8 mouse cellular contexts compared by ENCODE assay signal in genomic region chr11:96789990-96790389, GRCm38 (mm10). TPM values are rescaled to one million over a fixed set of nuclear protein-coding genes. Genes with fewer than 3 reads are reported as not detected.
DNase-seq lines count a peak whose midpoint lies in the region; ATAC-seq and TF ChIP-seq lines count a peak whose summit lies in the region.

No protein-coding gene starts in this region.

- H3K9me3 ChIP-seq in E14TG2a.4 (ENCODE audit: low read length), result no peaks in the 10 kb centered on the region
- no peaks in the 10 kb centered on the region for H3K9me3 ChIP-seq in forebrain, embryonic 12.5 days
- H3K9me3 ChIP-seq in liver, embryonic 15.5 days (replicated peaks), result no peaks in the 10 kb centered on the region

- no peak for ATAC-seq in forebrain, embryonic 12.5 days (ENCODE audit: low FRiP score)
- ATAC-seq in liver, embryonic 15.5 days (ENCODE audit: insufficient read depth), result no peak
- ATAC-seq in granulocyte monocyte progenitor cell, adult 5-6 weeks (replicated peaks; ENCODE audit: poor library complexity, severe bottlenecking), result no peak

- peak overlapping the region; percentile 12; the same call in 1 of the 2 replicates for H3K27ac ChIP-seq in gastrocnemius, adult 2 months
- H3K27ac ChIP-seq in forebrain, embryonic 12.5 days, result peak overlapping the region; percentile 99; the same call in 1 of the 2 replicates
- H3K27ac ChIP-seq in liver, embryonic 15.5 days (replicated peaks), result peak overlapping the region; percentile 95

- H3K4me3 ChIP-seq in gastrocnemius, adult 2 months, result peak overlapping the region; percentile 83
- H3K4me3 ChIP-seq in E14TG2a.4 (replicated peaks; ENCODE audit: low read length), result peak overlapping the region; percentile 93
- peak overlapping the region; percentile 97 for H3K4me3 ChIP-seq in forebrain, embryonic 12.5 days (replicated peaks)
- peak overlapping the region; percentile 93 for H3K4me3 ChIP-seq in liver, embryonic 15.5 days (replicated peaks)

- TF ChIP-seq CTCF in gastrocnemius, adult 2 months (IDR thresholded peaks at IDR 0.05), result no peak
- TF ChIP-seq CTCF in E14TG2a.4 (conservative IDR thresholded peaks at IDR 0.05; ENCODE audit: low read length), result no peak; the same call in 1 of the 2 replicates

- WGBS in forebrain, embryonic 12.5 days, result 8% methylated on average over 5 of the region's 5 CpGs
- 9% methylated on average over 5 of the region's 5 CpGs for WGBS in liver, embryonic 15.5 days (ENCODE audit: insufficient replicate concordance)

- H3K36me3 ChIP-seq in E14TG2a.4 (ENCODE audit: insufficient read depth, low read length), result peaks cover 35% of the 10 kb centered on the region
- H3K36me3 ChIP-seq in forebrain, embryonic 12.5 days (replicated peaks), result peaks cover 7% of the 10 kb centered on the region
- H3K36me3 ChIP-seq in liver, embryonic 15.5 days (replicated peaks), result peaks cover 20% of the 10 kb centered on the region; the same call in 1 of the 2 replicates

- DNase-seq in gastrocnemius, adult 2 months, result no peak
- no peak for DNase-seq in gastrocnemius, adult 18-20 months (ENCODE audit: low spot score)
- DNase-seq in urinary bladder, postnatal 4 days (ENCODE audit: low spot score in 2 of 2), result no peak
- DNase-seq in spleen, adult 12 weeks (ENCODE audit: low spot score), result no peak

- peak overlapping the region; percentile 97 for H3K9ac ChIP-seq in forebrain, embryonic 12.5 days
- H3K9ac ChIP-seq in liver, embryonic 15.5 days, result peak overlapping the region; percentile 93

- H3K4me2 ChIP-seq in forebrain, embryonic 12.5 days, result peak overlapping the region; percentile 94
- peak overlapping the region; percentile 82 for H3K4me2 ChIP-seq in liver, embryonic 15.5 days

- H3K4me1 ChIP-seq in E14TG2a.4 (replicated peaks; ENCODE audit: low read depth, low read length), result peaks cover 78% of the 10 kb centered on the region
- H3K4me1 ChIP-seq in forebrain, embryonic 12.5 days, result peaks cover 34% of the 10 kb centered on the region
- peaks cover 35% of the 10 kb centered on the region for H3K4me1 ChIP-seq in liver, embryonic 15.5 days (replicated peaks)

- no peaks in the 10 kb centered on the region for H3K27me3 ChIP-seq in E14TG2a.4 (ENCODE audit: insufficient read depth, low read length)
- H3K27me3 ChIP-seq in forebrain, embryonic 12.5 days, result no peaks in the 10 kb centered on the region
- no peaks in the 10 kb centered on the region for H3K27me3 ChIP-seq in liver, embryonic 15.5 days

- intact Hi-C loops in gastrocnemius, adult 2 months (cut with DNase I), result loop anchor here (1.0 to 5.0 kb wide), 2 partner anchors 13 to 32 kb away; partner anchors contain the start of gene Snx11

RNA-seq across cellular contexts. Expression of gene Cbx1, which starts 1.1 kb away (rescaled TPM):
- total RNA-seq in gastrocnemius, adult 2 months (2021), result 10 to 100 TPM; 35.0 to 42.0 TPM
- 10 to 100 TPM; 34.2 to 36.1 TPM for total RNA-seq in gastrocnemius, adult 18-20 months (2021)
- polyA plus RNA-seq in forebrain, embryonic 12.5 days (2016; fragmentation: Nextera tagmentation; extraction: Ambion mirVana), result 168 and 172 TPM in 2 replicates
- 26.1 and 29.8 TPM in 2 replicates for polyA plus RNA-seq in liver, embryonic 15.5 days (2015; fragmentation: Nextera tagmentation; extraction: Ambion mirVana)
- total RNA-seq in granulocyte monocyte progenitor cell, adult 5-6 weeks (2014; fragmentation: Nextera tagmentation), result 56.0 and 60.6 TPM in 2 replicates
- 78.9 and 79.8 TPM in 2 replicates for total RNA-seq in granulocyte monocyte progenitor cell, adult 5-6 weeks (2017)

RNA-seq across cellular contexts. Expression of gene Snx11, which starts 12.6 kb away (rescaled TPM):
- total RNA-seq in gastrocnemius, adult 2 months (2021), result 10 to 100 TPM; 11.1 to 13.6 TPM
- 10 to 100 TPM in 1 of 2 experiments, 1 to 10 TPM in 1; 9.6 to 10.3 TPM for total RNA-seq in gastrocnemius, adult 18-20 months (2021)
- polyA plus RNA-seq in forebrain, embryonic 12.5 days (2016; fragmentation: Nextera tagmentation; extraction: Ambion mirVana), result 31.0 and 40.3 TPM in 2 replicates
- 8.6 and 8.7 TPM in 2 replicates for polyA plus RNA-seq in liver, embryonic 15.5 days (2015; fragmentation: Nextera tagmentation; extraction: Ambion mirVana)
- total RNA-seq in granulocyte monocyte progenitor cell, adult 5-6 weeks (2014; fragmentation: Nextera tagmentation), result 20.6 and 29.3 TPM in 2 replicates
- total RNA-seq in granulocyte monocyte progenitor cell, adult 5-6 weeks (2017), result 13.5 and 17.7 TPM in 2 replicates

RNA-seq across cellular contexts. Expression of gene Nfe2l1, which starts 39.8 kb away (rescaled TPM):
- 100 to 1,000 TPM; 395 to 484 TPM for total RNA-seq in gastrocnemius, adult 2 months (2021)
- total RNA-seq in gastrocnemius, adult 18-20 months (2021), result 100 to 1,000 TPM; 460 to 570 TPM
- 72.8 and 76.0 TPM in 2 replicates for polyA plus RNA-seq in forebrain, embryonic 12.5 days (2016; fragmentation: Nextera tagmentation; extraction: Ambion mirVana)
- 18.8 and 20.8 TPM in 2 replicates for polyA plus RNA-seq in liver, embryonic 15.5 days (2015; fragmentation: Nextera tagmentation; extraction: Ambion mirVana)
- 22.2 and 39.8 TPM in 2 replicates for total RNA-seq in granulocyte monocyte progenitor cell, adult 5-6 weeks (2014; fragmentation: Nextera tagmentation)
- total RNA-seq in granulocyte monocyte progenitor cell, adult 5-6 weeks (2017), result 35.2 and 39.9 TPM in 2 replicates

RNA-seq across cellular contexts. Expression of gene Copz2, which starts 59.7 kb away (rescaled TPM):
- 10 to 100 TPM; 21.4 to 31.0 TPM for total RNA-seq in gastrocnemius, adult 2 months (2021)
- 10 to 100 TPM; 26.7 to 27.7 TPM for total RNA-seq in gastrocnemius, adult 18-20 months (2021)
- polyA plus RNA-seq in forebrain, embryonic 12.5 days (2016; fragmentation: Nextera tagmentation; extraction: Ambion mirVana), result 22.9 and 27.8 TPM in 2 replicates
- 21.1 and 21.4 TPM in 2 replicates for polyA plus RNA-seq in liver, embryonic 15.5 days (2015; fragmentation: Nextera tagmentation; extraction: Ambion mirVana)
- 1.4 and 7.4 TPM in 2 replicates for total RNA-seq in granulocyte monocyte progenitor cell, adult 5-6 weeks (2014; fragmentation: Nextera tagmentation)
- 3.9 and 4.4 TPM in 2 replicates for total RNA-seq in granulocyte monocyte progenitor cell, adult 5-6 weeks (2017)

Comparison
In these comparisons a context has a peak if more than half of its experiments do, and no peak if none do; other contexts are left out.
1. H3K27ac ChIP-seq: peak in every context shown above with its lines; median percentile 99 in forebrain, embryonic 12.5 days; 95 in liver, embryonic 15.5 days; 12 in gastrocnemius, adult 2 months.
2. RNA of gene Nfe2l1, which starts 39.8 kb away (total RNA-seq): 460 to 570 TPM in gastrocnemius, adult 18-20 months and 395 to 484 TPM in gastrocnemius, adult 2 months; 22.2 to 39.9 TPM in granulocyte monocyte progenitor cell, adult 5-6 weeks; every median in the first group is over 4 times any median in the second.
3. Peak in every context shown above with its lines, with median percentiles within 50 percentile points of each other: H3K4me3 ChIP-seq.